ENCODE assay signal across 16 mouse cellular contexts in the genomic region with DNA sequence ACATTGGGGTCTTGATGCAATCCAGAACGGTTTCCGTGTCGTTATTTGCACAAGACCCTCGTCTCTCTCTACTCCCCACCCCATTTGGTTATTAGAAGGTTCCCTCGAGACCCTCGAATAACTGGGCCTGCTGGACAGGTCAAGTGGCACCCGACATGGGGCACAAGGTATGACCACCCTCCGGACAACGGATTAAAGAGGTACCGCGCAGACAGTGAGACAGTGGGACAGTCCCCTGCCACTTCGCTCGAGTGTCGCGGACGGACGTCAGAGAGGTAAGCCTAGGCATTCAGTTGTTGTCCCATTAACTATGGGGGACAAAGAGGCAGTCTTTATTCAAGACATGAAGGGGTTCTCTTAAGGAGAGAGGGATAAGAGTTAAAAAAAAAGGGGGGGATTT. TPM values are rescaled to one million over a fixed set of nuclear protein-coding genes. Genes with fewer than 3 reads are reported as not detected.
DNase-seq lines count a peak whose midpoint lies in the region.
"Had no signal": no experiment of that assay in that cellular context is flagged by ENCODE, and none has a peak within 500 bp of the region (broad histone marks: within the 10 kb centered on the region; RNA-seq: fewer than 3 reads in every experiment).

No protein-coding gene starts in this region.

- peak; percentile 1 for DNase-seq in layer of hippocampus, adult 11-12 months (ENCODE audit: low spot score)
- no peak for DNase-seq in layer of hippocampus, adult 8-10 months (ENCODE audit: low spot score in 2 of 2)
- peak; percentile 30 for DNase-seq in testis, postnatal 10 days (ENCODE audit: low spot score)
- DNase-seq in testis, postnatal 14 days (ENCODE audit: low spot score) = no peak
- DNase-seq: adrenal gland, adult 2 months; adrenal gland, postnatal 10 days; adrenal gland, postnatal 25 days; cerebellum, adult 11 months; cerebellum, adult 18-20 months; cerebellum, adult 8-10 months; cerebellum, adult 9-11 months; cerebellum, postnatal 36 days; embryo, embryonic 11 days had no signal

RNA-seq across cellular contexts. Expression of a gene that starts 19.0 kb away (rescaled TPM):
- 1 to 10 TPM; 3.0 to 7.2 (median 4.5) TPM for total RNA-seq in layer of hippocampus, adult 8-10 months (2022)

RNA-seq across cellular contexts. Expression of a gene that starts 24.9 kb away (rescaled TPM):
- 10 to 100 TPM; 21.2 to 27.8 (median 27.0) TPM for total RNA-seq in layer of hippocampus, adult 8-10 months (2022)

RNA-seq across cellular contexts. Expression of a gene that starts 25.1 kb away (rescaled TPM):
- 10 to 100 TPM; 36.0 to 39.0 (median 36.7) TPM for total RNA-seq in layer of hippocampus, adult 8-10 months (2022)

RNA-seq across cellular contexts. Expression of a gene that starts 32.8 kb away (rescaled TPM):
- 1 to 10 TPM; 1.2 to 1.9 (median 1.6) TPM for total RNA-seq in layer of hippocampus, adult 8-10 months (2022)
- total RNA-seq: adrenal gland, adult 2 months; common myeloid progenitor, adult 5-6 weeks; MEL had no signal

RNA-seq across cellular contexts. Expression of a gene that starts 37.6 kb away (rescaled TPM):
- total RNA-seq in layer of hippocampus, adult 8-10 months (2022) = not detected
- total RNA-seq: adrenal gland, adult 2 months; adrenal gland, postnatal 10 days; adrenal gland, postnatal 25 days; adrenal gland, postnatal 4 days; common myeloid progenitor, adult 5-6 weeks; MEL had no signal

Comparison
In these comparisons a context has a peak if more than half of its experiments do, and no peak if none do; other contexts are left out.
1. DNase-seq: peak in layer of hippocampus, adult 11-12 months (single experiment) and testis, postnatal 10 days (single experiment); none in layer of hippocampus, adult 8-10 months (0 of 2) and testis, postnatal 14 days (single experiment).